Mouse (Mus musculus) ES-E14 (cell line): ENCODE results near the gene Dtnb.

Source experiments
- CHD2 ChIP-seq: IDR thresholded peaks from 2 replicates; pipeline ENCODE4 v1.6.1; 2014; ENCODE audit warnings: mild to moderate bottlenecking, low read depth, low read length, inconsistent platforms
- HCFC1 ChIP-seq: IDR thresholded peaks from 2 replicates; pipeline ENCODE4 v1.6.1; 2012; ENCODE audit warnings: low read length, inconsistent platforms, borderline replicate concordance; ENCODE audit not compliant: insufficient read depth
- ZC3H11A ChIP-seq: IDR thresholded peaks from 2 replicates; pipeline ENCODE4 v1.6.1; 2012; ENCODE audit warnings: low read depth, mild to moderate bottlenecking, inconsistent platforms, low read length, borderline replicate concordance

DNA sequence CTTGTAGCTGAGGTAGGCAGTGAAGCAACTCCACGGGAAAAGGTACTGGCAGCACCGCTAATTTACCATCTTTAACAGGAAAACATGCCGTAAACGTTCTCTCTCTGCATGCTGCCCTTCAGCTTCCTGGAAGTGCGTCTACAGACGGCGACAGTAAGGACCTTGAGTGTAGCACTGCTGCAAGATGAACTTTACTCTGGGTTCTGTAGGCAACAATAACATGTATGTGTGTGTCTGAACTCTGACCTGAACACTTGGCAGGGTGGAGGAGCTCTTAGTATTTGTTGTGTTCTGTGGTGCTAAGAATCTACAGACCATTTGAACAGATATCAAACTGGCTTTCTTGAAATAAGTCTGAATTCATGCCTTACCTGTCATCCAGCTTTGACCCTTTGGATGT, 130.7 kb downstream of the Dtnb start:
- TF ChIP-seq HCFC1 (no peak), CHD2 (no peak), ZC3H11A (no peak)
